In genomic region chrX:168937941-168938340, GRCm38 (mm10) we compare ENCODE assay signal across 9 mouse cellular contexts.
DNase-seq lines count a peak whose midpoint lies in the region; ATAC-seq lines count a peak whose summit lies in the region.
"Had no signal": no experiment of that assay in that cellular context is flagged by ENCODE, and none has a peak within 500 bp of the region (broad histone marks: within the 10 kb centered on the region; RNA-seq: fewer than 3 reads in every experiment).

No protein-coding gene starts in this region.

- no peaks in the 10 kb centered on the region for H3K4me1 ChIP-seq in heart, embryonic 10.5 days
- H3K4me1 ChIP-seq: heart, embryonic 15.5 days had no signal

- no peaks in the 10 kb centered on the region for H3K27me3 ChIP-seq in heart, embryonic 10.5 days (ENCODE audit: insufficient read depth, poor library complexity, severe bottlenecking)
- H3K27me3 ChIP-seq: heart, embryonic 15.5 days had no signal

- intact Hi-C loops in heart, postnatal 14 days (cut with DNase I): loop anchor here (1.0 to 10.0 kb wide), 5 partner anchors 99 to 361 kb away; no protein-coding TSS in a partner anchor

- H3K4me3 ChIP-seq in heart, embryonic 10.5 days: no peak overlapping the region
- H3K4me3 ChIP-seq: heart, embryonic 15.5 days had no signal

- peak; percentile 15 to 48 for DNase-seq in heart, postnatal 14 days
- no peak for DNase-seq in heart, embryonic 10.5 days (ENCODE audit: low spot score)
- DNase-seq in right cerebral cortex, adult 2 months (ENCODE audit: low spot score in 2 of 2): peak; percentile 12 to 13
- DNase-seq in right cerebral cortex, postnatal 36 days (ENCODE audit: low spot score in 2 of 2): no peak
- no peak for DNase-seq in T-cell, adult 2 months (ENCODE audit: low spot score)
- no peak for DNase-seq in yolk sac, embryonic 10.5 days (ENCODE audit: low spot score)

- ATAC-seq in common myeloid progenitor, adult 5-6 weeks (replicated peaks; ENCODE audit: low read depth, poor library complexity, severe bottlenecking): 0 out of 2 replicates have a peak, but pooled peaks have one; percentile 29
- 0 out of 2 replicates have a peak, but pooled peaks have one; percentile 38 for ATAC-seq in megakaryocyte, adult 5-6 weeks (ENCODE audit: poor library complexity, severe bottlenecking)

- WGBS in heart, embryonic 10.5 days: 50% methylated on average over 4 of the region's 4 CpGs

- no peak overlapping the region for H3K27ac ChIP-seq in heart, embryonic 10.5 days
- H3K27ac ChIP-seq: heart, embryonic 15.5 days had no signal

- H3K9me3 ChIP-seq in heart, embryonic 10.5 days: no peaks in the 10 kb centered on the region
- H3K9me3 ChIP-seq: heart, embryonic 15.5 days had no signal

- no peaks in the 10 kb centered on the region for H3K36me3 ChIP-seq in heart, embryonic 10.5 days
- H3K36me3 ChIP-seq: heart, embryonic 15.5 days had no signal

Comparison
In these comparisons a context has a peak if more than half of its experiments do, and no peak if none do; other contexts are left out.
1. DNase-seq: peak in heart, postnatal 14 days (2 of 2) and right cerebral cortex, adult 2 months (2 of 2); none in heart, embryonic 10.5 days (single experiment), right cerebral cortex, postnatal 36 days (0 of 2), T-cell, adult 2 months (single experiment) and yolk sac, embryonic 10.5 days (single experiment).